Comparison of ENCODE assay signal across 8 mouse cellular contexts in the genomic region with DNA sequence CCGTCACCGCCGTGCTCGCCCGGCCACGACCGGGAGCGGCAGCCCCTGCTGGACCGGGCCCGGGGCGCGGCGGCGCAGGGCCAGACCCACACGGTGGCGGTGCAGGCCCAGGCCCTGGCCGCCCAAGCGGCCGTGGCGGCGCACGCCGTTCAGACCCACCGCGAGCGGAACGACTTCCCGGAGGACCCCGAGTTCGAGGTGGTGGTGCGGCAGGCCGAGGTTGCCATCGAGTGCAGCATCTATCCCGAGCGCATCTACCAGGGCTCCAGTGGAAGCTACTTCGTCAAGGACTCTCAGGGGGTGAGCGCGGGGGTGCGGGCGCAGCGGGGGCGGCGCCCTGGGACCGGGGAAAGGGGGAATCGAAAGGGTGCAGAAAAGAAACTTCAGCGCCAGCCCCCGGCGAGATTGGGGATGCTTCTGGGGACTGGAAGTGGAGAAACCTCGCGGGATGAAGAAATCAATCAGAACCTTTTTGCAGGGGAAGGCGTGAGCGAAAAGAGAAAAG. TPM values are rescaled to one million over a fixed set of nuclear protein-coding genes. Genes with fewer than 3 reads are reported as not detected.
DNase-seq lines count a peak whose midpoint lies in the region; ATAC-seq and TF ChIP-seq lines count a peak whose summit lies in the region.

No protein-coding gene starts in this region.

- H3K27ac ChIP-seq in cerebellum, adult 2 months (ENCODE audit: insufficient read depth, low read length), result no peak overlapping the region
- H3K27ac ChIP-seq in forebrain, embryonic 15.5 days (replicated peaks), result peak overlapping the region; percentile 87
- peak overlapping the region; percentile 99 for H3K27ac ChIP-seq in liver, postnatal 0 days (ENCODE audit: low read depth)
- peak overlapping the region; percentile 88 for H3K27ac ChIP-seq in stomach, embryonic 14.5 days (ENCODE audit: low read length)

- H3K4me3 ChIP-seq in cerebellum, adult 2 months (replicated peaks; ENCODE audit: insufficient read depth, low read depth, low read length), result peak overlapping the region; percentile 61
- peak overlapping the region; percentile 83 for H3K4me3 ChIP-seq in forebrain, embryonic 15.5 days
- peak overlapping the region; percentile 79 for H3K4me3 ChIP-seq in liver, postnatal 0 days (ENCODE audit: low read depth, low read length)
- H3K4me3 ChIP-seq in stomach, embryonic 14.5 days (ENCODE audit: low read depth, low read length), result peak overlapping the region; percentile 59

- DNase-seq in cerebellum, adult 2 months, result no peak
- DNase-seq in cerebellum, postnatal 25 days, result no peak
- DNase-seq in right cerebral cortex, postnatal 14 days, result peak; percentile 35
- no peak for DNase-seq in right cerebral cortex, postnatal 4 days
- peak; percentile 69 for DNase-seq in liver, postnatal 0 days
- DNase-seq in left cerebral cortex, postnatal 4 days, result no peak

- no peak for TF ChIP-seq POLR2A in cerebellum, adult 2 months (IDR thresholded peaks at IDR 0.05; ENCODE audit: borderline replicate concordance, insufficient read depth, low read length)

- no peak for TF ChIP-seq EP300 in liver, postnatal 0 days (IDR thresholded peaks at IDR 0.05; ENCODE audit: low read depth)

- 0 out of 2 replicates have a peak, but pooled peaks cover 4% of the 10 kb centered on the region for H3K4me1 ChIP-seq in cerebellum, adult 2 months (ENCODE audit: control insufficient read depth, insufficient read depth, low read length)
- H3K4me1 ChIP-seq in forebrain, embryonic 15.5 days, result peaks cover 39% of the 10 kb centered on the region
- peaks cover 20% of the 10 kb centered on the region for H3K4me1 ChIP-seq in liver, postnatal 0 days (ENCODE audit: insufficient read depth)
- H3K4me1 ChIP-seq in stomach, embryonic 14.5 days (ENCODE audit: control insufficient read depth, insufficient read depth, low read length), result peaks cover 10% of the 10 kb centered on the region

- WGBS in cerebellum, adult 2 months, result 1% methylated on average over 51 of the region's 52 CpGs
- under 1% methylated on average over 52 of the region's 52 CpGs for WGBS in forebrain, embryonic 15.5 days
- under 1% methylated on average over 51 of the region's 52 CpGs for WGBS in liver, postnatal 0 days (ENCODE audit: insufficient replicate concordance)
- under 1% methylated on average over 52 of the region's 52 CpGs for WGBS in stomach, embryonic 14.5 days

- ATAC-seq in forebrain, embryonic 15.5 days (replicated peaks), result peak; percentile 70
- peak; percentile 35 for ATAC-seq in liver, postnatal 0 days
- ATAC-seq in stomach, embryonic 14.5 days (ENCODE audit: insufficient number of reproducible peaks, insufficient read depth, low FRiP score, low read depth), result peak; percentile 58

- intact Hi-C loops in left cerebral cortex, postnatal 4 days (cut with DNase I), result no loop called here

- no peaks in the 10 kb centered on the region for H3K9me3 ChIP-seq in forebrain, embryonic 15.5 days
- no peaks in the 10 kb centered on the region for H3K9me3 ChIP-seq in liver, postnatal 0 days (ENCODE audit: low read length)
- no peaks in the 10 kb centered on the region for H3K9me3 ChIP-seq in stomach, embryonic 14.5 days (ENCODE audit: control insufficient read depth, low read depth, low read length)

- H3K9ac ChIP-seq in forebrain, embryonic 15.5 days (replicated peaks), result peak overlapping the region; percentile 81
- peak overlapping the region; percentile 86 for H3K9ac ChIP-seq in liver, postnatal 0 days (replicated peaks)
- peak overlapping the region; percentile 57 for H3K9ac ChIP-seq in stomach, embryonic 14.5 days (replicated peaks; ENCODE audit: low read depth, low read length)

- H3K4me2 ChIP-seq in forebrain, embryonic 15.5 days (replicated peaks), result peak overlapping the region; percentile 64
- H3K4me2 ChIP-seq in liver, postnatal 0 days (ENCODE audit: low read depth, low read length), result peak overlapping the region; percentile 79
- H3K4me2 ChIP-seq in stomach, embryonic 14.5 days (replicated peaks; ENCODE audit: low read depth, low read length), result peak overlapping the region; percentile 77

- H3K36me3 ChIP-seq in forebrain, embryonic 15.5 days, result 0 out of 2 replicates have a peak, but pooled peaks cover 6% of the 10 kb centered on the region
- H3K36me3 ChIP-seq in liver, postnatal 0 days (replicated peaks; ENCODE audit: insufficient read depth, low read length), result peaks cover 12% of the 10 kb centered on the region
- peaks cover 8% of the 10 kb centered on the region; the same call in 1 of the 2 replicates for H3K36me3 ChIP-seq in stomach, embryonic 14.5 days (ENCODE audit: control insufficient read depth, insufficient read depth, low read length)

- TF ChIP-seq CTCF in cerebellum, adult 2 months (IDR thresholded peaks at IDR 0.05; ENCODE audit: borderline replicate concordance, insufficient read depth, low read depth, low read length), result no peak
- no peak for TF ChIP-seq CTCF in liver, postnatal 0 days (IDR thresholded peaks at IDR 0.05; ENCODE audit: low read depth)

- no peaks in the 10 kb centered on the region for H3K27me3 ChIP-seq in cerebellum, adult 2 months (ENCODE audit: control insufficient read depth, insufficient read depth, low read length)
- no peaks in the 10 kb centered on the region for H3K27me3 ChIP-seq in forebrain, embryonic 15.5 days
- no peaks in the 10 kb centered on the region for H3K27me3 ChIP-seq in liver, postnatal 0 days (ENCODE audit: insufficient read depth, low read length)
- no peaks in the 10 kb centered on the region for H3K27me3 ChIP-seq in stomach, embryonic 14.5 days (ENCODE audit: control insufficient read depth, insufficient read depth, low read length)

RNA-seq across cellular contexts. Expression of a gene that starts 0.4 kb away (rescaled TPM):
- 78.6 and 81.0 TPM in 2 replicates for polyA plus RNA-seq in cerebellum, adult 2 months (2012; rRNA removed)
- polyA plus RNA-seq in forebrain, embryonic 15.5 days (2015; fragmentation: Nextera tagmentation; extraction: Ambion mirVana), result 29.4 and 33.6 TPM in 2 replicates
- polyA plus RNA-seq in liver, postnatal 0 days (2015; fragmentation: Nextera tagmentation; extraction: Ambion mirVana), result 16.1 and 18.3 TPM in 2 replicates
- 17.2 and 22.7 TPM in 2 replicates for polyA plus RNA-seq in stomach, embryonic 14.5 days (2014; fragmentation: Nextera tagmentation; extraction: Ambion mirVana)
- 10 to 100 TPM; 39.5 TPM for total RNA-seq in left cerebral cortex, postnatal 4 days (2021)

RNA-seq across cellular contexts. Expression of a gene that starts 4.5 kb away (rescaled TPM):
- polyA plus RNA-seq in cerebellum, adult 2 months (2012; rRNA removed), result 43.4 and 44.6 TPM in 2 replicates
- 163 and 169 TPM in 2 replicates for polyA plus RNA-seq in forebrain, embryonic 15.5 days (2015; fragmentation: Nextera tagmentation; extraction: Ambion mirVana)
- polyA plus RNA-seq in liver, postnatal 0 days (2015; fragmentation: Nextera tagmentation; extraction: Ambion mirVana), result 0.54 and 0.63 TPM in 2 replicates
- polyA plus RNA-seq in stomach, embryonic 14.5 days (2014; fragmentation: Nextera tagmentation; extraction: Ambion mirVana), result 27.0 and 27.6 TPM in 2 replicates
- total RNA-seq in left cerebral cortex, postnatal 4 days (2021), result 100 to 1,000 TPM; 108 to 113 TPM

RNA-seq across cellular contexts. Expression of a gene that starts 38.2 kb away (rescaled TPM):
- polyA plus RNA-seq in cerebellum, adult 2 months (2012; rRNA removed), result 26.9 and 28.8 TPM in 2 replicates
- 7.2 and 8.1 TPM in 2 replicates for polyA plus RNA-seq in forebrain, embryonic 15.5 days (2015; fragmentation: Nextera tagmentation; extraction: Ambion mirVana)
- 50.0 and 58.5 TPM in 2 replicates for polyA plus RNA-seq in liver, postnatal 0 days (2015; fragmentation: Nextera tagmentation; extraction: Ambion mirVana)
- 44.2 and 46.9 TPM in 2 replicates for polyA plus RNA-seq in stomach, embryonic 14.5 days (2014; fragmentation: Nextera tagmentation; extraction: Ambion mirVana)
- 1 to 10 TPM; 7.4 to 8.5 TPM for total RNA-seq in left cerebral cortex, postnatal 4 days (2021)

RNA-seq across cellular contexts. Expression of a gene that starts 38.6 kb away (rescaled TPM):
- polyA plus RNA-seq in cerebellum, adult 2 months (2012; rRNA removed), result 0.32 and 0.41 TPM in 2 replicates
- not detected in 2 replicates for polyA plus RNA-seq in forebrain, embryonic 15.5 days (2015; fragmentation: Nextera tagmentation; extraction: Ambion mirVana)
- 0.18 and 0.40 TPM in 2 replicates for polyA plus RNA-seq in liver, postnatal 0 days (2015; fragmentation: Nextera tagmentation; extraction: Ambion mirVana)
- polyA plus RNA-seq in stomach, embryonic 14.5 days (2014; fragmentation: Nextera tagmentation; extraction: Ambion mirVana), result 0.24 TPM in 1 of 2 replicates, not detected in the other
- total RNA-seq in left cerebral cortex, postnatal 4 days (2021), result 1 to 10 TPM; 2.2 to 2.6 TPM

RNA-seq across cellular contexts. Expression of a gene that starts 45.3 kb away (rescaled TPM):
- 2.2 and 2.4 TPM in 2 replicates for polyA plus RNA-seq in cerebellum, adult 2 months (2012; rRNA removed)
- 0.96 and 1.2 TPM in 2 replicates for polyA plus RNA-seq in forebrain, embryonic 15.5 days (2015; fragmentation: Nextera tagmentation; extraction: Ambion mirVana)
- polyA plus RNA-seq in liver, postnatal 0 days (2015; fragmentation: Nextera tagmentation; extraction: Ambion mirVana), result 183 and 190 TPM in 2 replicates
- 1.7 and 1.9 TPM in 2 replicates for polyA plus RNA-seq in stomach, embryonic 14.5 days (2014; fragmentation: Nextera tagmentation; extraction: Ambion mirVana)
- 10 to 100 TPM in 1 of 2 experiments, 1 to 10 TPM in 1; 9.0 to 10.2 TPM for total RNA-seq in left cerebral cortex, postnatal 4 days (2021)

Comparison
In these comparisons a context has a peak if more than half of its experiments do, and no peak if none do; other contexts are left out.
1. DNase-seq: peak in right cerebral cortex, postnatal 14 days (single experiment) and liver, postnatal 0 days (single experiment); none in cerebellum, adult 2 months (0 of 2), cerebellum, postnatal 25 days (0 of 2), right cerebral cortex, postnatal 4 days (single experiment) and left cerebral cortex, postnatal 4 days (single experiment).
2. RNA of a gene that starts 4.5 kb away (polyA plus RNA-seq): 163 to 169 TPM in forebrain, embryonic 15.5 days, 43.4 to 44.6 TPM in cerebellum, adult 2 months and 27.0 to 27.6 TPM in stomach, embryonic 14.5 days; 0.54 to 0.63 TPM in liver, postnatal 0 days; every median in the first group is over 10 times any median in the second.
3. Peak in every context shown above with its lines, with median percentiles within 50 percentile points of each other: H3K4me3 ChIP-seq, ATAC-seq, H3K4me2 ChIP-seq and H3K9ac ChIP-seq.